Mouse (Mus musculus) brain, embryonic 14.5 days (tissue): ENCODE data around the gene Adamts16.

ENCODE experiments used
- CTCF ChIP-seq: fragments of 200-500 bp; IDR thresholded peaks from 2 replicates; pipeline ENCODE4 v1.5.1; 2012; ENCODE audit warnings: inconsistent platforms, mild to moderate bottlenecking, moderate library complexity, borderline replicate concordance; ENCODE audit not compliant: insufficient read depth, insufficient read length; ENCODE audit errors: extremely low read depth
- POLR2A ChIP-seq: fragments of 200-500 bp; IDR thresholded peaks from 2 replicates; pipeline ENCODE4 v1.6.1; 2012; ENCODE audit warnings: mild to moderate bottlenecking, inconsistent platforms, borderline replicate concordance; ENCODE audit not compliant: poor library complexity, insufficient read depth, insufficient read length, severe bottlenecking; ENCODE audit errors: extremely low read depth

DNA sequence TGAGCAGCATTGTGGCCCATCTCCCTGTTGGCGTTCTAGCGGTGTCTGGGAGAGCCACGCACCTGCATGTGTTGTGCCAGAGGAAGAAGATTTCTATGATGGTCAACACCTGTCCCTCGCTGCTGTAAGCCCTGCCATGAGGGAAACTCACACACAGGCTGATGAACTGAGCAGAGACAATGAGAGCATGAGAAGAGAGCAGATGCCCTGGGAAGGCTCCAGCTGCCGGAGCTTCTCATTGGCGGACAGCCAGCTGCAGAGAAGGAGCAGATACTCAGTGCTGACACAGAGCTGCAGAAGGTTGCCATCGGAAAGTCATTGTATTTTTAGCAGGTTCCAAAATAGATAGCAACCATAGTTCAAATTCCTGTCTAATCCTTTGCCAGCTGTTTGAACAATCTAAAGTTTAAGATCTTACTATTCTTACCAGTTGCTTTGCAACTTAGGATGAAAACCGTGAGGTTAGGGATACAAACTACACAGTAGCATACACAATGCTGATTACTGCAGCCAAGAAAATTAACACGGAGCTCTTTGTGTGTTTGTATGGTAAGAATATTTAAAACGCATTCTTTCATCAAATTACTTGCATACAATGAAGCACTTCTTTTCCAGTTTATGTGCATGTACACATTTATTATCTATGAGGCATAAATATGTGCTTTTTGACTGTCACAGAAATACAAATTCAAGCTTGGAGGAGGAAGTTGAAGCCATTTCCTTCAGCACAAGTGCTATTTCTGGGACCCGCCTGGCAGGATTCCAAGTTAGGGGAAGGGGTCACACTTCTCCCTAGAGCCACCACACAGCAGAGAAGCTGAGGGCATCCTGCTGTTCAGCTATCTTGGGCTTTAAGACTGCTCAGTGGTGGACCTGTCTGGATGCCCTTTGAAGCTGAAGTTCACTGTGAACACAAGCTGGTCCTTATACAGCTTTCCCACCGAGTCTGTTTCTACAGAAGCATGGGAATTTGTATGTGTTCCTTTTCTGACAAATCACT is 42.6 kb upstream of the Adamts16 start:
- TF ChIP-seq POLR2A = no peak
- no peak for TF ChIP-seq CTCF
